Mouse (Mus musculus) forebrain, embryonic 13.5 days (tissue): Measurements from ENCODE around the gene Depdc1b. TPM values are rescaled to one million over a fixed set of nuclear protein-coding genes. Genes with fewer than 3 reads are reported as not detected.

ENCODE experiments used
- ATAC-seq: fragments of 200-750 bp; cut with Nextera tagmentation; 2 replicates; pipeline ENCODE4 v1.8.0; 2017
- H3K27ac ChIP-seq: fragments of 300-500 bp; sonication (generic); 2 replicates; pipeline ENCODE4 v1.5.1; 2015; ENCODE audit warnings: inconsistent platforms, mild to moderate bottlenecking, moderate library complexity
- H3K27me3 ChIP-seq: fragments of 300-500 bp; sonication (generic); 2 replicates; pipeline ENCODE4 v1.6.1; 2015; ENCODE audit warnings: mild to moderate bottlenecking, inconsistent platforms
- H3K36me3 ChIP-seq: fragments of 300-500 bp; sonication (generic); 2 replicates; pipeline ENCODE4 v1.6.1; 2015; ENCODE audit warnings: mild to moderate bottlenecking, inconsistent platforms; ENCODE audit not compliant: poor library complexity, severe bottlenecking
- H3K4me1 ChIP-seq: fragments of 300-500 bp; sonication (generic); 2 replicates; pipeline ENCODE4 v1.6.1; 2015; ENCODE audit warnings: inconsistent platforms
- H3K4me2 ChIP-seq: fragments of 300-500 bp; sonication (generic); 2 replicates; pipeline ENCODE4 v1.6.1; 2015; ENCODE audit warnings: inconsistent platforms, mild to moderate bottlenecking, moderate library complexity
- H3K4me3 ChIP-seq: fragments of 300-500 bp; sonication (generic); 2 replicates; pipeline ENCODE4 v1.5.1; 2015; ENCODE audit warnings: mild to moderate bottlenecking, inconsistent platforms
- H3K9ac ChIP-seq: fragments of 300-500 bp; sonication (generic); 2 replicates; pipeline ENCODE4 v1.6.1; 2015; ENCODE audit warnings: mild to moderate bottlenecking, inconsistent platforms
- H3K9me3 ChIP-seq: fragments of 300-500 bp; sonication (generic); replicated peaks from 2 replicates; pipeline ENCODE4 v1.6.1; 2016; ENCODE audit warnings: inconsistent platforms
- WGBS: fragments of 180-500 bp; shearing (Covaris S2); methylation state at CpG from one replicate; pipeline ENCODE4 v1.1.7; 2015; 5-methylcytosine and 5-hydroxymethylcytosine counted together
- polyA plus RNA-seq: library from polyadenylated mRNA; unstranded; fragments of >200 nt; fragmentation: Nextera tagmentation; extraction: Ambion mirVana; gene quantifications from 2 replicates; pipeline ENCODE4 v1.2.1, GENCODE M21; 2015

The Depdc1b gene
- polyA plus RNA-seq, 1 experiment from 2014 or later = 13.2 TPM

- ATAC-seq = no peak
- no peaks in the 10 kb centered on the region for H3K9me3 ChIP-seq
- H3K27ac ChIP-seq = no peak overlapping the region
- H3K4me2 ChIP-seq = no peak overlapping the region
- WGBS = 90% methylated on average over 4 of the region's 4 CpGs
- no peak overlapping the region for H3K9ac ChIP-seq
- H3K27me3 ChIP-seq = no peaks in the 10 kb centered on the region
- H3K4me3 ChIP-seq = no peak overlapping the region
- no peaks in the 10 kb centered on the region for H3K4me1 ChIP-seq
- no peaks in the 10 kb centered on the region for H3K36me3 ChIP-seq
These were observed 25.8 kb upstream of the Depdc1b start for GRCm38 (mm10) chr13:108290314-108290713.

GRCm38 (mm10) chr13:108297350-108298093 is 18.6 kb upstream of the Depdc1b start:
- H3K27me3 ChIP-seq = no peaks in the 10 kb centered on the region
- WGBS = 30% methylated on average over 12 of the region's 12 CpGs
- ATAC-seq = peak; percentile 81
- no peaks in the 10 kb centered on the region for H3K9me3 ChIP-seq
- H3K4me1 ChIP-seq = peaks cover 16% of the 10 kb centered on the region
- H3K4me3 ChIP-seq = peak overlapping the region; percentile 20
- peak overlapping the region; percentile 0; the same call in 1 of the 2 replicates for H3K9ac ChIP-seq
- H3K27ac ChIP-seq = no peak overlapping the region
- peak overlapping the region; percentile 47 for H3K4me2 ChIP-seq
- H3K36me3 ChIP-seq = no peaks in the 10 kb centered on the region

- peaks cover 16% of the 10 kb centered on the region for H3K4me1 ChIP-seq
- H3K9me3 ChIP-seq = no peaks in the 10 kb centered on the region
- no peak overlapping the region for H3K9ac ChIP-seq
- H3K27ac ChIP-seq = no peak overlapping the region
- no peak for ATAC-seq
- H3K4me3 ChIP-seq = no peak overlapping the region
- WGBS = 89% methylated on average over 5 of the region's 5 CpGs
- H3K4me2 ChIP-seq = no peak overlapping the region
- H3K36me3 ChIP-seq = no peaks in the 10 kb centered on the region
- no peaks in the 10 kb centered on the region for H3K27me3 ChIP-seq
These were observed 17.9 kb upstream of the Depdc1b start for GRCm38 (mm10) chr13:108298241-108298640.

GRCm38 (mm10) chr13:108300346-108300950 is 15.7 kb upstream of the Depdc1b start:
- H3K4me3 ChIP-seq = no peak overlapping the region
- H3K4me1 ChIP-seq = peaks cover 16% of the 10 kb centered on the region
- H3K9me3 ChIP-seq = no peaks in the 10 kb centered on the region
- H3K36me3 ChIP-seq = no peaks in the 10 kb centered on the region
- no peak overlapping the region for H3K4me2 ChIP-seq
- no peaks in the 10 kb centered on the region for H3K27me3 ChIP-seq
- H3K27ac ChIP-seq = no peak overlapping the region
- 27% methylated on average over 5 of the region's 5 CpGs for WGBS
- H3K9ac ChIP-seq = no peak overlapping the region
- peak; percentile 52; the same call in 1 of the 2 replicates for ATAC-seq

GRCm38 (mm10) chr13:108301411-108301810 is 14.7 kb upstream of the Depdc1b start:
- peak; percentile 72 for ATAC-seq
- Histone ChIP-seq H3K4me2 (no peak overlapping the region), H3K4me3 (no peak overlapping the region), H3K36me3 (no peaks in the 10 kb centered on the region), H3K4me1 (peaks cover 16% of the 10 kb centered on the region), H3K9ac (no peak overlapping the region), H3K27ac (no peak overlapping the region), H3K27me3 (no peaks in the 10 kb centered on the region), H3K9me3 (no peaks in the 10 kb centered on the region)
- 30% methylated on average over 7 of the region's 7 CpGs for WGBS

GRCm38 (mm10) chr13:108302957-108303675 is 13.0 kb upstream of the Depdc1b start:
- no peaks in the 10 kb centered on the region for H3K27me3 ChIP-seq
- no peak for ATAC-seq
- no peak overlapping the region for H3K27ac ChIP-seq
- H3K9me3 ChIP-seq = no peaks in the 10 kb centered on the region
- H3K36me3 ChIP-seq = no peaks in the 10 kb centered on the region
- H3K4me1 ChIP-seq = peaks cover 8% of the 10 kb centered on the region; the same call in 1 of the 2 replicates
- H3K4me3 ChIP-seq = no peak overlapping the region
- no peak overlapping the region for H3K9ac ChIP-seq
- no peak overlapping the region for H3K4me2 ChIP-seq
- WGBS = 74% methylated on average over 7 of the region's 7 CpGs

- H3K9ac ChIP-seq = no peak overlapping the region
- no peaks in the 10 kb centered on the region for H3K27me3 ChIP-seq
- H3K4me1 ChIP-seq = peaks cover 8% of the 10 kb centered on the region; the same call in 1 of the 2 replicates
- H3K36me3 ChIP-seq = no peaks in the 10 kb centered on the region
- ATAC-seq = no peak
- no peak overlapping the region for H3K4me2 ChIP-seq
- no peak overlapping the region for H3K4me3 ChIP-seq
- 88% methylated on average over 1 of the region's 1 CpGs for WGBS
- no peaks in the 10 kb centered on the region for H3K9me3 ChIP-seq
- H3K27ac ChIP-seq = no peak overlapping the region
These were observed 12.3 kb upstream of the Depdc1b start for GRCm38 (mm10) chr13:108303841-108304240.

- no peaks in the 10 kb centered on the region for H3K9me3 ChIP-seq
- no peaks in the 10 kb centered on the region for H3K36me3 ChIP-seq
- peaks cover 8% of the 10 kb centered on the region; the same call in 1 of the 2 replicates for H3K4me1 ChIP-seq
- H3K9ac ChIP-seq = no peak overlapping the region
- H3K4me2 ChIP-seq = no peak overlapping the region
- H3K4me3 ChIP-seq = no peak overlapping the region
- 52% methylated on average over 2 of the region's 2 CpGs for WGBS
- ATAC-seq = no peak
- H3K27me3 ChIP-seq = no peaks in the 10 kb centered on the region
- no peak overlapping the region for H3K27ac ChIP-seq
These were observed 11.5 kb upstream of the Depdc1b start for GRCm38 (mm10) chr13:108304680-108305079.

GRCm38 (mm10) chr13:108316487-108316903 is 363 bp downstream of the Depdc1b start:
- no peaks in the 10 kb centered on the region for H3K27me3 ChIP-seq
- peak overlapping the region; percentile 91 for H3K4me2 ChIP-seq
- H3K9ac ChIP-seq = peak overlapping the region; percentile 78
- H3K4me1 ChIP-seq = peaks cover 22% of the 10 kb centered on the region
- H3K36me3 ChIP-seq = no peaks in the 10 kb centered on the region; the same call in 1 of the 2 replicates
- peak; percentile 55; the same call in 1 of the 2 replicates for ATAC-seq
- under 1% methylated on average over 32 of the region's 32 CpGs for WGBS
- peak overlapping the region; percentile 76 for H3K4me3 ChIP-seq
- H3K27ac ChIP-seq = no peak overlapping the region
- no peaks in the 10 kb centered on the region for H3K9me3 ChIP-seq

GRCm38 (mm10) chr13:108317414-108317813 is 1.3 kb downstream of the Depdc1b start:
- H3K27ac ChIP-seq = no peak overlapping the region
- H3K9me3 ChIP-seq = no peaks in the 10 kb centered on the region
- WGBS = 93% methylated on average over 2 of the region's 2 CpGs
- no peaks in the 10 kb centered on the region; the same call in 1 of the 2 replicates for H3K36me3 ChIP-seq
- peak overlapping the region; percentile 91 for H3K4me2 ChIP-seq
- ATAC-seq = no peak
- H3K9ac ChIP-seq = no peak overlapping the region; the same call in 1 of the 2 replicates
- peak overlapping the region; percentile 76 for H3K4me3 ChIP-seq
- no peaks in the 10 kb centered on the region for H3K27me3 ChIP-seq
- H3K4me1 ChIP-seq = peaks cover 22% of the 10 kb centered on the region

GRCm38 (mm10) chr13:108319028-108319427 is 2.9 kb downstream of the Depdc1b start:
- H3K27ac ChIP-seq = no peak overlapping the region
- ATAC-seq = no peak
- H3K4me3 ChIP-seq = no peak overlapping the region
- H3K36me3 ChIP-seq = peaks cover 3% of the 10 kb centered on the region
- WGBS = 96% methylated on average over 8 of the region's 8 CpGs
- no peaks in the 10 kb centered on the region for H3K27me3 ChIP-seq
- no peak overlapping the region for H3K4me2 ChIP-seq
- no peaks in the 10 kb centered on the region for H3K9me3 ChIP-seq
- H3K9ac ChIP-seq = no peak overlapping the region
- peaks cover 22% of the 10 kb centered on the region for H3K4me1 ChIP-seq

GRCm38 (mm10) chr13:108320216-108320615 is 4.1 kb downstream of the Depdc1b start:
- Histone ChIP-seq H3K36me3 (peaks cover 15% of the 10 kb centered on the region), H3K4me2 (no peak overlapping the region), H3K27me3 (no peaks in the 10 kb centered on the region), H3K9ac (no peak overlapping the region), H3K4me1 (peaks cover 21% of the 10 kb centered on the region), H3K4me3 (no peak overlapping the region), H3K9me3 (no peaks in the 10 kb centered on the region), H3K27ac (no peak overlapping the region)
- WGBS = 87% methylated on average over 8 of the region's 8 CpGs
- no peak for ATAC-seq
